Mouse (Mus musculus) heart, adult 2 months (tissue): Measurements from ENCODE around the gene Trp53.

Experiments
- CTCF ChIP-seq: fragments of 200-600 bp; IDR thresholded peaks from 2 replicates; pipeline ENCODE4 v1.8.1; 2022; ENCODE audit warnings: antibody characterized with exemption, mild to moderate bottlenecking, moderate library complexity
- POLR2A ChIP-seq: fragments of 200-500 bp; IDR thresholded peaks from 2 replicates; pipeline ENCODE4 v1.6.1; 2011; ENCODE audit warnings: mild to moderate bottlenecking, low read depth, low read length, control low read depth; ENCODE audit not compliant: insufficient read depth

DNA sequence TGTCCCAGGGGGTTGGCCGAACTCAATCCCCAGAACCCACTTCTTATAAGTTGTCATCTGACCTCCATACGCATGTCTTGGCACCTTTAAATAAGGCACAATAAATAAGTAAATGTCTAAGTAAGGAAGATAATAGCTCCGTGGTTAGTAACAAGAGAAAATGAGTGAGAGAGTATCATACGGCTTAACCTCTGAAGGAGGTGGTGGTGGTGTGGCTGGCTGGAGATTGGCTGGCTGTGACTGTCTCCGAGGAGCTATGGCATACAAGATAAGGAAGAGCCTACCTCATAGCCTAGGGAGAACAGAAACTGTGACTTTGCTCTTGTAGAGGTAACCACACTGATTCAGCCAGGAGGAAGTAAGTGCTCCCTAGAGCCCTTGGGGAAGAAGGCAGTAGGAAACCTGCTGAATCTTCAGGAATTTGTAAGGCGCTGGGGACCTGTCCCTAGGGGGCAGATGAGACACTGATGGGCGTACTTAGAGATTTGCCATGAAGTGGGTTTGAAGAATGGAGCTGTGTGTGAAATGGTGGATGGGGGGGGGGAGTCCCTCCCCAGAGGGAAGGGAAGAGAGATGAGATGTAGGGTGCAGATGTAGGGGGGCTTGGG, 5.7 kb downstream of the Trp53 start:
- TF ChIP-seq POLR2A, result no peak
- TF ChIP-seq CTCF, result no peak
